Mouse (Mus musculus) CH12.LX (cell line): ENCODE measurements around the gene Brcc3. TPM values are rescaled to one million over a fixed set of nuclear protein-coding genes. Genes with fewer than 3 reads are reported as not detected.
"Not testable (repeated sequence)": the region's sequence is repeated elsewhere in the genome, so short reads cannot be mapped to it uniquely, and the experiment has no call there.

ENCODE experiments used
- DNase-seq: peaks from one replicate; pipeline ENCODE4 v3.0.0-alpha.2; 2013; ENCODE audit errors: extremely low read depth
- H3K27ac ChIP-seq: 2 replicates; pipeline ENCODE4 v1.5.1; 2012; ENCODE audit warnings: low read depth, mild to moderate bottlenecking, control low read depth, moderate library complexity; ENCODE audit not compliant: insufficient read depth
- H3K27me3 ChIP-seq: replicated peaks from 2 replicates; pipeline ENCODE3; 2012; ENCODE audit warnings: inconsistent platforms
- H3K36me3 ChIP-seq, 2 experiments: replicated peaks in 1 of 2; 2 replicates each; pipeline versions ENCODE3 to v1.6.1; 2012; ENCODE audit warnings: inconsistent platforms in 1 of 2, low read length in 1 of 2, mild to moderate bottlenecking in 1 of 2, mixed read lengths in 1 of 2, moderate library complexity in 1 of 2; ENCODE audit not compliant: control insufficient read depth in 1 of 2, insufficient read depth in 1 of 2
- H3K4me1 ChIP-seq, 2 experiments: 2 replicates each; pipeline ENCODE4 v1.6.1; 2012; ENCODE audit warnings: inconsistent platforms in 1 of 2, moderate library complexity in 1 of 2; ENCODE audit not compliant: insufficient read depth in 2 of 2, control insufficient read depth in 1 of 2
- H3K4me2 ChIP-seq: 2 replicates; pipeline ENCODE4 v1.6.1; 2012; ENCODE audit warnings: low read depth, mild to moderate bottlenecking, control low read depth; ENCODE audit not compliant: poor library complexity, insufficient read depth, severe bottlenecking
- H3K4me3 ChIP-seq, 3 experiments: fragments of 150-350 bp in 1 of 3; sonication (generic) in 1 of 3; replicated peaks in 1 of 3; 2 replicates each; pipeline versions ENCODE3 to v1.5.1; 2011 to 2012; ENCODE audit warnings: low read depth in 2 of 3, low read length in 2 of 3, mild to moderate bottlenecking in 2 of 3, moderate library complexity in 2 of 3, control low read depth in 1 of 3, improper control_type of control experiment in 1 of 3, inconsistent platforms in 1 of 3, mixed read lengths in 1 of 3; ENCODE audit not compliant: poor library complexity in 1 of 3
- H3K79me2 ChIP-seq: replicated peaks from 2 replicates; pipeline ENCODE4 v1.6.1; 2012; ENCODE audit warnings: mild to moderate bottlenecking, moderate library complexity; ENCODE audit not compliant: control insufficient read depth, poor library complexity, insufficient read depth, severe bottlenecking; ENCODE audit errors: extremely low read depth
- H3K9ac ChIP-seq: 2 replicates; pipeline ENCODE4 v1.6.1; 2012; ENCODE audit warnings: low read depth, mild to moderate bottlenecking, control low read depth, moderate library complexity; ENCODE audit not compliant: insufficient read depth
- H3K9me3 ChIP-seq: replicated peaks from 2 replicates; pipeline ENCODE3; 2012; ENCODE audit warnings: low read length, inconsistent platforms, mixed read lengths
- CHD2 ChIP-seq: IDR thresholded peaks from 2 replicates; pipeline ENCODE4 v1.6.1; 2011; ENCODE audit warnings: low read length, improper control_type of control experiment
- ETS1 ChIP-seq: conservative IDR thresholded peaks from 2 replicates; pipeline ENCODE4 v1.6.1; 2012; ENCODE audit warnings: low read depth, mild to moderate bottlenecking, inconsistent platforms, low read length, improper control_type of control experiment, moderate library complexity
- MAX ChIP-seq: IDR thresholded peaks from 2 replicates; pipeline ENCODE4 v1.6.1; 2011; ENCODE audit warnings: low read length, improper control_type of control experiment
- NRF1 ChIP-seq: IDR thresholded peaks from 2 replicates; pipeline ENCODE4 v1.6.1; 2014; ENCODE audit warnings: low read depth, mild to moderate bottlenecking, inconsistent platforms, low read length, improper control_type of control experiment, moderate library complexity
- POLR2A ChIP-seq: IDR thresholded peaks from 2 replicates; pipeline ENCODE4 v1.6.1; 2011; ENCODE audit warnings: low read depth, mild to moderate bottlenecking, improper control_type of control experiment, low read length
- RCOR1 ChIP-seq: conservative IDR thresholded peaks from 2 replicates; pipeline ENCODE4 v1.6.1; 2012; ENCODE audit warnings: low read depth, mild to moderate bottlenecking, inconsistent platforms, low read length, improper control_type of control experiment
- USF2 ChIP-seq: conservative IDR thresholded peaks from 2 replicates; pipeline ENCODE4 v1.6.1; 2011; ENCODE audit warnings: low read depth, low read length, improper control_type of control experiment
- ZKSCAN1 ChIP-seq: IDR thresholded peaks from 2 replicates; pipeline ENCODE4 v1.6.1; 2012; ENCODE audit warnings: low read depth, inconsistent platforms, low read length, improper control_type of control experiment, borderline replicate concordance
- dilution Hi-C: fragments of 300-500 bp; cut with MboI; formaldehyde crosslinking; loops from 2 replicates; pipeline ENCODE4 v1.14.3; 2020; ENCODE audit warnings: low sequenced_read_pairs; ENCODE audit not compliant: extremely low pct_unique_long_range_greater_than_20kb, extremely low pct_ligation_motif_present
- in situ Hi-C: fragments of 300-500 bp; cut with MboI; formaldehyde crosslinking; loops from 3 replicates; pipeline ENCODE4 v1.14.3; 2019; ENCODE audit warnings: low sequenced_read_pairs, low pct_ligation_motif_present, low pct_unique_long_range_greater_than_20kb, mixed read lengths
- polyA plus RNA-seq: library from polyadenylated mRNA; unstranded; fragments of >175 nt; gene quantifications from 2 replicates; pipeline ENCODE4 v1.2.1, GENCODE M21; 2012; ENCODE audit warnings: low read depth; ENCODE audit not compliant: insufficient read length
- total RNA-seq, 2 experiments: library from RNA; depleted of rRNA; stranded (reverse); fragments of 300-350 nt in 1 of 2; fragments of >200 nt in 1 of 2; gene quantifications; 2 replicates each; pipeline ENCODE4 v1.2.3; 2012 to 2014

Gene Brcc3
- total and polyA plus RNA-seq, 3 experiments = 22.9 to 68.2 (median 45.5) TPM

GRCm38 (mm10) chrX:75475182-75475644 lies 58.8 kb downstream of the Brcc3 start:
- H3K9me3 ChIP-seq, H3K36me3 ChIP-seq: not testable (repeated sequence)
- peak; percentile 32; the same call in 1 of the 2 replicates for TF ChIP-seq POLR2A
- TF ChIP-seq MAX = peak; percentile 47; the same call in 1 of the 2 replicates
- TF ChIP-seq NRF1 = peak; percentile 74
- TF ChIP-seq, all 38 proteins: peak for 3; not testable (repeated sequence) for 35
- H3K79me2 ChIP-seq, H3K4me1 ChIP-seq, H3K27me3 ChIP-seq, dilution Hi-C loops, in situ Hi-C loops: not testable (repeated sequence)
- H3K4me3 ChIP-seq = peak overlapping the region in 1 of 3 experiments; percentile 64
- H3K9ac ChIP-seq = peak overlapping the region; percentile 44; the same call in 1 of the 2 replicates
- peak; percentile 0 for DNase-seq
- peak overlapping the region; percentile 22 for H3K4me2 ChIP-seq
- H3K27ac ChIP-seq = peak overlapping the region; percentile 36

- H3K9me3 ChIP-seq = no peaks in the 10 kb centered on the region
- H3K27ac ChIP-seq = no peak overlapping the region
- no peak overlapping the region for H3K9ac ChIP-seq
- H3K4me1 ChIP-seq = no peaks in the 10 kb centered on the region
- H3K79me2 ChIP-seq = no peaks in the 10 kb centered on the region
- no peak overlapping the region for H3K4me2 ChIP-seq
- no peaks in the 10 kb centered on the region for H3K27me3 ChIP-seq
- DNase-seq = no peak
- in situ Hi-C loops = no loop called here
- dilution Hi-C loops = no loop called here
- no peak for TF ChIP-seq ZKSCAN1
- TF ChIP-seq ETS1 = no peak
- no peak for TF ChIP-seq CHD2
- TF ChIP-seq RCOR1 = no peak
- no peak for TF ChIP-seq USF2
- no peaks in the 10 kb centered on the region for H3K36me3 ChIP-seq
- H3K4me3 ChIP-seq = no peak overlapping the region
Measured at GRCm38 (mm10) chrX:75489886-75490285, 73.5 kb downstream of the Brcc3 start.

Other genes starting within 250 kb of the Brcc3 start
- 13.3 and 14.5 TPM in 2 replicates for gene Fundc2, start 34.2 kb upstream of the Brcc3 start, total RNA-seq (2012; rRNA removed)
- 27.4 and 30.0 TPM in 2 replicates for gene Fundc2, start 34.2 kb upstream of the Brcc3 start, total RNA-seq (2014; rRNA removed)
- gene Fundc2, start 34.2 kb upstream of the Brcc3 start, polyA plus RNA-seq = 42.9 and 45.9 TPM in 2 replicates
- gene F8, start 34.0 kb upstream of the Brcc3 start, total RNA-seq (2012; rRNA removed) = 1.6 and 2.8 TPM in 2 replicates
- 2.6 and 4.1 TPM in 2 replicates for gene F8, start 34.0 kb upstream of the Brcc3 start, total RNA-seq (2014; rRNA removed)
- 0.76 and 1.2 TPM in 2 replicates for gene F8, start 34.0 kb upstream of the Brcc3 start, polyA plus RNA-seq
- gene Cmc4, start within 50 bp of the Brcc3 start, total RNA-seq (2012; rRNA removed) = 4.5 and 5.4 TPM in 2 replicates
- 11.2 and 11.9 TPM in 2 replicates for gene Cmc4, start within 50 bp of the Brcc3 start, total RNA-seq (2014; rRNA removed)
- gene Cmc4, start within 50 bp of the Brcc3 start, polyA plus RNA-seq = 8.2 and 8.8 TPM in 2 replicates
- gene Mtcp1, start within 50 bp of the Brcc3 start, total RNA-seq (2012; rRNA removed) = 4.5 and 4.6 TPM in 2 replicates
- 6.7 and 8.8 TPM in 2 replicates for gene Mtcp1, start within 50 bp of the Brcc3 start, total RNA-seq (2014; rRNA removed)
- 7.3 and 7.4 TPM in 2 replicates for gene Mtcp1, start within 50 bp of the Brcc3 start, polyA plus RNA-seq
- gene Vbp1, start 97.7 kb downstream of the Brcc3 start, total RNA-seq (2012; rRNA removed) = 61.9 and 74.5 TPM in 2 replicates
- gene Vbp1, start 97.7 kb downstream of the Brcc3 start, total RNA-seq (2014; rRNA removed) = 244 and 293 TPM in 2 replicates
- 94.9 and 101 TPM in 2 replicates for gene Vbp1, start 97.7 kb downstream of the Brcc3 start, polyA plus RNA-seq
- not detected in 2 replicates for gene Rab39b, start 161.6 kb downstream of the Brcc3 start, total RNA-seq (2012; rRNA removed)
- gene Rab39b, start 161.6 kb downstream of the Brcc3 start, total RNA-seq (2014; rRNA removed) = not detected in 2 replicates
- not detected in 2 replicates for gene Rab39b, start 161.6 kb downstream of the Brcc3 start, polyA plus RNA-seq